Mouse (Mus musculus) C2C12 (cell line): ENCODE measurements around the gene Trpm8.

Experiments
- CEBPB ChIP-seq: IDR thresholded peaks from one replicate; pipeline ENCODE4 v1.6.1; 2011; ENCODE audit warnings: low read depth, mild to moderate bottlenecking, control low read depth, moderate library complexity
- CTCF ChIP-seq: IDR thresholded peaks from one replicate; pipeline ENCODE4 v1.5.1; 2011; ENCODE audit not compliant: control insufficient read depth, insufficient read depth, insufficient read length
- MAX ChIP-seq: IDR thresholded peaks from one replicate; pipeline ENCODE4 v1.6.1; 2011; ENCODE audit warnings: mild to moderate bottlenecking, control low read depth
- MYOG ChIP-seq: IDR thresholded peaks from one replicate; pipeline ENCODE4 v1.6.1; 2011; ENCODE audit not compliant: control insufficient read depth, insufficient read length; ENCODE audit errors: extremely low read depth

- TF ChIP-seq CEBPB (no peak), CTCF (no peak), MAX (no peak), MYOG (no peak)
These were observed 19.8 kb upstream of the Trpm8 start for GRCm38 (mm10) chr1:88257681-88258080.
